Mouse (Mus musculus) forebrain, embryonic 11.5 days (tissue): Measurements from ENCODE around the gene Atl3. TPM values are rescaled to one million over a fixed set of nuclear protein-coding genes. Genes with fewer than 3 reads are reported as not detected.

Experiments
- ATAC-seq: fragments of 200-750 bp; cut with Nextera tagmentation; replicated peaks from 2 replicates; pipeline ENCODE4 v1.8.0; 2017; ENCODE audit warnings: moderate TSS enrichment; ENCODE audit not compliant: low FRiP score
- DNase-seq: peaks from one replicate; pipeline ENCODE4 v3.0.0-alpha.2; 2017; ENCODE audit warnings: low spot score
- H3K27ac ChIP-seq: fragments of 300-500 bp; sonication (generic); 2 replicates; pipeline ENCODE4 v1.5.1; 2014; ENCODE audit warnings: low read depth, low read length
- H3K27me3 ChIP-seq: fragments of 300-500 bp; sonication (generic); 2 replicates; pipeline ENCODE4 v1.6.1; 2014; ENCODE audit warnings: mild to moderate bottlenecking, low read length, mixed read lengths; ENCODE audit not compliant: control insufficient read depth, insufficient read depth
- H3K36me3 ChIP-seq: fragments of 300-500 bp; sonication (generic); 2 replicates; pipeline ENCODE4 v1.6.1; 2014; ENCODE audit warnings: mild to moderate bottlenecking, low read length, moderate library complexity, mixed read lengths; ENCODE audit not compliant: control insufficient read depth, insufficient read depth
- H3K4me1 ChIP-seq: fragments of 300-500 bp; sonication (generic); replicated peaks from 2 replicates; pipeline ENCODE4 v1.6.1; 2014; ENCODE audit warnings: low read length, mixed read lengths; ENCODE audit not compliant: control insufficient read depth, insufficient read depth
- H3K4me2 ChIP-seq: fragments of 300-500 bp; sonication (generic); 2 replicates; pipeline ENCODE4 v1.6.1; 2014; ENCODE audit warnings: low read depth, mild to moderate bottlenecking, low read length, moderate library complexity, mixed read lengths; ENCODE audit not compliant: severe bottlenecking
- H3K4me3 ChIP-seq: fragments of 300-500 bp; sonication (generic); 2 replicates; pipeline ENCODE4 v1.5.1; 2014; ENCODE audit warnings: low read depth, low read length
- H3K9ac ChIP-seq: fragments of 300-500 bp; sonication (generic); 2 replicates; pipeline ENCODE4 v1.6.1; 2014; ENCODE audit warnings: low read length
- H3K9me3 ChIP-seq: fragments of 300-500 bp; sonication (generic); 2 replicates; pipeline ENCODE4 v1.6.1; 2016; ENCODE audit warnings: low read length, mixed read lengths; ENCODE audit not compliant: control insufficient read depth
- WGBS: fragments of 180-500 bp; shearing (Covaris S2); extraction: QIAGEN DNeasy Blood & Tissue Kit; methylation state at CpG from one replicate; pipeline ENCODE4 v1.1.7; 2014; 5-methylcytosine and 5-hydroxymethylcytosine counted together
- polyA plus RNA-seq: library from polyadenylated mRNA; unstranded; fragments of >200 nt; fragmentation: Nextera tagmentation; extraction: Ambion mirVana; gene quantifications from 2 replicates; pipeline ENCODE4 v1.2.1, GENCODE M21; 2014

Atl3 gene
- polyA plus RNA-seq, 1 experiment from 2014 or later: 10.3 TPM

DNA sequence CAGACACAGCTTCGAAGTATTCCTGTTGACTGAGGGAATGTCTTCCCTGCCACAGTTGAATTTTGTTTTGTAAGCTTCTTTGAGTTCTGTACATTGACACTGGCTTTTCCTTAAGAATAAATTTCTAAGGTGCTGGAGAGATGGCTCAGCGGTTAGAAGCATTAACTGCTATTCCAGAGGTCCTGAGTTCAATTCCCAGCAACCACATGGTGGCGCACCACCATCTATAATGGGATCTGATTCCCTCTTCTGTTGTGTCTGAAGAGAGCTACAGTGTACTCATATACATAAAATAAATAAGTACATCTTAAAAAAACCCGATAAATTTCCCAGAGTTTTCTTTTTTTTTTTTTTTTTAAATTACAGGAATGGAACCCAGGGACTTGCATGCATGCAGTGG, 14.2 kb downstream of the Atl3 start:
- H3K4me2 ChIP-seq: no peak overlapping the region
- H3K4me1 ChIP-seq: no peaks in the 10 kb centered on the region
- no peak overlapping the region for H3K4me3 ChIP-seq
- no peaks in the 10 kb centered on the region for H3K36me3 ChIP-seq
- DNase-seq: no peak
- H3K27me3 ChIP-seq: no peaks in the 10 kb centered on the region
- ATAC-seq: no peak
- no peak overlapping the region for H3K9ac ChIP-seq
- H3K9me3 ChIP-seq: no peaks in the 10 kb centered on the region
- 73% methylated on average over 4 of the region's 4 CpGs for WGBS
- H3K27ac ChIP-seq: no peak overlapping the region

DNA sequence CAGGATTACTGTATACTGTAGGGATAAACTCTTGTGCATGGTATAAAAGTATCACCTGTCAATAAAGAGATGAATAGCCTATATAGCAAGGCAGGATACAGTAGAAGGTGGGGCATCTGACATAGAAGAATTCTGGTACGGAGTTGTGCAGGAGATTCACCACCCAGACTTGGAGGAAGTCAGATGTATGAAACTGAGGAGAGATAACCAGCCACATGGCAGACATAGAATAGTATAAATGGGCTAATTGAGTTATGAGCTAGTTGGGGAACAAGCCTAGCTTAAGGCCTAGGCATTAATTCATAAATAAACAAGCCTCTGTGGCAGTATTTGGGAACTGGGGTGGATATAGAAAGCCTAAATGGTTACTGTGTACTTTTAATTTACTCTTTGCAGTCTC, 22.6 kb downstream of the Atl3 start:
- no peaks in the 10 kb centered on the region for H3K36me3 ChIP-seq
- no peak for ATAC-seq
- no peak overlapping the region for H3K9ac ChIP-seq
- no peak overlapping the region for H3K4me3 ChIP-seq
- 85% methylated on average over 1 of the region's 1 CpGs for WGBS
- no peak overlapping the region for H3K27ac ChIP-seq
- no peaks in the 10 kb centered on the region for H3K9me3 ChIP-seq
- H3K27me3 ChIP-seq: no peaks in the 10 kb centered on the region
- no peaks in the 10 kb centered on the region for H3K4me1 ChIP-seq
- no peak overlapping the region for H3K4me2 ChIP-seq
- DNase-seq: no peak

DNA sequence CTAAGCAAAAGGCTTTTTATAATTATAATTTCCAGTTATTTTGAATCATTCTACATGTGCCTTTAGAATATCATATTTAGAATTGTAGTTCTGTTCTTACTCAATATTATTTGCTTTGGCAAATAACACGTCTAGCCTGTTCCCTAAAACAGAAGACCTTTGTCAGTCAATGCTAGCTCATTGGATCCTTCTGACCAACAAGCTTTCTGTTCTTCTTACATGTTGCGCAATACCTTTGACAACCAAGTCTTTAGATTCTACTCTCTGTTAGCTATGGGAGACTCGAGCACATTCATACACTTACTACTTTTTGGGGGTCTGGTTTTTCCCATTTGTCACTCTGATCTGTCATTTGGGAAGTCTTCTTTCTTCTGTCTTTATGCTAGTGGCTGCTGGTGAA, 27.8 kb downstream of the Atl3 start:
- DNase-seq (no peak), ATAC-seq (no peak)
- Histone ChIP-seq H3K9ac (no peak overlapping the region), H3K36me3 (peaks cover 7% of the 10 kb centered on the region; the same call in 1 of the 2 replicates), H3K27me3 (no peaks in the 10 kb centered on the region), H3K4me2 (no peak overlapping the region), H3K4me3 (no peak overlapping the region), H3K27ac (no peak overlapping the region), H3K4me1 (no peaks in the 10 kb centered on the region), H3K9me3 (no peaks in the 10 kb centered on the region)
- 93% methylated on average over 3 of the region's 3 CpGs for WGBS

DNA sequence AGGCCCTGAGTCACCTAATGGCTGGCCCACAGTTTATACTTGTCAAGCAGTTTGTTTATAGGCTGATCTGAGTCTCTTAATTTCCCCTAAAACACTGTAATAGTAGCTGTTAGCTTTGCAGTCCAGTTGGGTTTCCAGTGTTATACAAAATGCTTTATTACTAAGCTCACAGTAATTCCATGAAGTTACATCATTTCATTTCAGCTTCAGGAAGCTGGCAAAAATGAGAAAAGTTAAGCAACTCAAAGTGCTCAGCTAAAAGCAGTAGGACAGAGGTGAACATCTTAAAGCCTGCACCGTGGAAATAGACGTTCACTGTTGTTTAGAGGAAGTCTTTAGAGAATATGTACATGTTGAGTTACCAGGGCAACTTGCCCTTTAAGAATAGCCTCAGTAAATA, 29.0 kb downstream of the Atl3 start:
- Histone ChIP-seq H3K4me2 (no peak overlapping the region), H3K36me3 (peaks cover 7% of the 10 kb centered on the region; the same call in 1 of the 2 replicates), H3K4me1 (no peaks in the 10 kb centered on the region), H3K27me3 (no peaks in the 10 kb centered on the region), H3K9ac (no peak overlapping the region), H3K9me3 (no peaks in the 10 kb centered on the region), H3K4me3 (no peak overlapping the region), H3K27ac (no peak overlapping the region)
- ATAC-seq (no peak), DNase-seq (no peak)
- WGBS: 96% methylated on average over 2 of the region's 2 CpGs

DNA sequence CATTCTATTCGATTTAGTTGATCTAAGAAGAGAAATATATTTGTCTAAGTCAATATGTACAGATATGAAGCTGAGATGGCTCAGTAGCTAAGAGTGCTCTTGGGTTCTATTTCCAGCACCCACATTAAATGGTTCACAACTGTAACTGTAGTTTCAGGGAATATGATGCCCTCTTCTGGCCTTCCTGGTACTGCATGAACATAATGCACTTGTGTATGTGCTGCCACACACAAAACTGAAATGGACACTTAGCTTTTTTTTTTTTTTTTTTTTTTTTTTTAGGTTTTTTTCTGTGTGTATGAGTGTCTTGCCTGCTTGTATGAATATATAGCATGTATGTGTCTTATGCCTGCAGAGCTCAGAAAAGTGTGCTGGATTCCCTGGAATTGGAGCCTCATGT, 29.5 kb downstream of the Atl3 start:
- no peak overlapping the region for H3K9ac ChIP-seq
- no peaks in the 10 kb centered on the region for H3K27me3 ChIP-seq
- no peaks in the 10 kb centered on the region for H3K4me1 ChIP-seq
- ATAC-seq (no peak), DNase-seq (no peak)
- 89% methylated on average over 1 of the region's 1 CpGs for WGBS
- H3K4me2 ChIP-seq: no peak overlapping the region
- no peaks in the 10 kb centered on the region for H3K9me3 ChIP-seq
- no peak overlapping the region for H3K4me3 ChIP-seq
- H3K27ac ChIP-seq: no peak overlapping the region
- peaks cover 7% of the 10 kb centered on the region; the same call in 1 of the 2 replicates for H3K36me3 ChIP-seq

DNA sequence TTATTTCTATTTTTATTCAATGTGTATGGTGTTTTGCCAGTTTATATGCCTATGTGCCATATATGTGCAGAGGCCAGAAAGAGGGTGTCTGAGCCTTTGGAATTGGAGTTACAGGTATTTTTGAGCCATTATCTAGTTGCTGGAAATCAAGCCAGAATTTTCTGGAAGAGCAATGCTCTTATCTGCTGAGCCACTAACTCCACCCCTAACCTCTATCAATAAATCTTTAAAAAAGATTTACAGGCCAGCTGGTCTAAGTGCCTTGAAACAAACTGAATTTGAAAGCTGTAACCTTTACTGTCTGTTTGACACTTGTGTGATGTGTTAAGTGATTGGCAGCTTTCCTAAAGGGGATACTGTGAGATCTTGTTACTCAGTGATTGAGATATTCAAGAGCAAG, 29.9 kb downstream of the Atl3 start:
- no peaks in the 10 kb centered on the region for H3K4me1 ChIP-seq
- H3K27me3 ChIP-seq: no peaks in the 10 kb centered on the region
- H3K4me2 ChIP-seq: no peak overlapping the region
- H3K36me3 ChIP-seq: peaks cover 7% of the 10 kb centered on the region; the same call in 1 of the 2 replicates
- no peak overlapping the region for H3K27ac ChIP-seq
- no peak for ATAC-seq
- H3K9ac ChIP-seq: no peak overlapping the region
- no peaks in the 10 kb centered on the region for H3K9me3 ChIP-seq
- DNase-seq: no peak
- no peak overlapping the region for H3K4me3 ChIP-seq

DNA sequence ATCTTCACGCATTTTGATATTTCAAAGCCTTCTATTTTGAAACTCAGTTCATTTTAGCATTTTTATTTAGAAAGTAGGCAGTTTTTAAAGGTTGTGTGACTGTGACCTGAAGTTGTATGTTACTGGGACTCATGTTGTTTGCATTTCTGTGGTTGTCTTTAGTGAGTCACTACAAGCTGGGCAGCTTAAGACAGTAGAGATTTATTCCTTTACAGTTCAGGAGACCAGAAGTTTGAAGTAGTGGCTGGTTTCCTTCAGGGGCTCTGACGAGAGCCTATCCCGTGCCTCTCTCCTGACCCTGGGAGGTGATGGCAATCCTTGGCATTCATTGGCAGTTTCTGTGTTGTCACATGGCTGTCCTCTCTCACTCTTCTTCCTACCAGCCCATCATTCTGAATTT, 31.0 kb downstream of the Atl3 start:
- DNase-seq: no peak
- no peaks in the 10 kb centered on the region for H3K4me1 ChIP-seq
- H3K9me3 ChIP-seq: no peaks in the 10 kb centered on the region
- H3K27me3 ChIP-seq: no peaks in the 10 kb centered on the region
- WGBS: 86% methylated on average over 3 of the region's 3 CpGs
- no peak for ATAC-seq
- H3K4me2 ChIP-seq: no peak overlapping the region
- no peak overlapping the region for H3K9ac ChIP-seq
- no peak overlapping the region for H3K27ac ChIP-seq
- peaks cover 7% of the 10 kb centered on the region; the same call in 1 of the 2 replicates for H3K36me3 ChIP-seq
- no peak overlapping the region for H3K4me3 ChIP-seq

DNA sequence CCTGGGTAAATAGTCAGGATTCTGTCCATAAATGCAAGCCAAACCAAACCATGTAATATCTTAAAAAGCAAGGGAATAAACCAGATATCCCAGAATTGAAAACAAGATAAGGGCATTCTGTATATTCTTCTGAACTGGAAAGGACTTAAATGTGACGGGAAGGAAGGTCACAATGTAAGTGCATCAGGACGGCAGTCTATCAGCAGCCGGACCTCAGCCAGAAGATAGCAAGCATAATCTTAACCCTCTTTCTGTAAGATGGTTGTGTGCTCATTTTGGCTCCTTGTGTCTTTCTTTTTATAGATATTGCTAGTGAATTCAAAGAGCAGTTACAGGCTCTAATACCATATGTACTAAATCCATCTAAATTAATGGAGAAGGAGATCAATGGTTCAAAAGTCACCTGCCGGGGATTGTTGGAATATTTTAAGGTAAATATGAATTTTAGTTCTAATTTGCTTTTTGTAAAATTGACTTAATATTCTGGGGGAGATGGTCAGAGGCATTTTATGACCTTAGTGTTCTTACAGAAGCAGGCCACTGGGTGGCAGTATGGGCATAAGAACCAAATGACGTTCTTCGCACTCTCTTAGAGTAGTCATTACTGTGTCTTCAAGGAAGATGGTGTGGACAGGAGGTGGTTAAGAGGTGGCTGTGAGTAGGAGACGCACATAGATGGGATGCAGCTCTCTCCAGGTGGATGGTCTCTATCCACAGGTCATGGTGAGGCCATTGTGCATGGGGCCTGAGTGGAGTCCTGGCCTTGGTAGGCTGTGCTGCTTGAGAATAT, 35.0 kb downstream of the Atl3 start:
- DNase-seq: peak; percentile 67
- Histone ChIP-seq H3K9ac (no peak overlapping the region), H3K4me1 (no peaks in the 10 kb centered on the region), H3K36me3 (no peaks in the 10 kb centered on the region; the same call in 1 of the 2 replicates), H3K9me3 (no peaks in the 10 kb centered on the region), H3K27ac (no peak overlapping the region), H3K4me2 (no peak overlapping the region), H3K27me3 (no peaks in the 10 kb centered on the region), H3K4me3 (no peak overlapping the region)
- 59% methylated on average over 7 of the region's 7 CpGs for WGBS
- ATAC-seq: peak; percentile 65

DNA sequence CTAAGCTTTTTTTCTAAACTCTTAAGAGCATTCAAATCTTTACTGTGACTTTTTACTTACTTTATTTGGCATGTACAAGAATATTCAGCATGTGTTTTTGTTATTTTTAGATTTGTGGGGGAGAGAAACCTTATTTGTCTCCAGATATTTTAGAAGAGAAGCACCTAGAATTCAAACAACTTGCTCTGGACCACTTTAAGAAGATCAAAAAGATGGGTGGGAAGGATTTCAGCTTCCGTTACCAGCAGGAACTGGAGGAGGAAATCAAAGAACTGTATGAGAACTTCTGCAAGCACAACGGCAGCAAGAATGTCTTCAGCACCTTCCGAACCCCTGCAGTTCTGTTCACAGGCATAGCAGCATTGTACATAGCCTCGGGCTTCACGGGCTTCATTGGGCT, 38.1 kb downstream of the Atl3 start:
- no peak overlapping the region for H3K27ac ChIP-seq
- DNase-seq (no peak), ATAC-seq (no peak)
- no peaks in the 10 kb centered on the region for H3K9me3 ChIP-seq
- no peaks in the 10 kb centered on the region; the same call in 1 of the 2 replicates for H3K36me3 ChIP-seq
- H3K9ac ChIP-seq: no peak overlapping the region
- no peaks in the 10 kb centered on the region for H3K4me1 ChIP-seq
- WGBS: 92% methylated on average over 5 of the region's 5 CpGs
- H3K4me3 ChIP-seq: no peak overlapping the region
- H3K4me2 ChIP-seq: no peak overlapping the region
- H3K27me3 ChIP-seq: no peaks in the 10 kb centered on the region
